In genomic region chr1:59701766-59702165, GRCm38 (mm10) we compare ENCODE assay signal across 12 mouse cellular contexts. TPM values are rescaled to one million over a fixed set of nuclear protein-coding genes. Genes with fewer than 3 reads are reported as not detected.
DNase-seq lines count a peak whose midpoint lies in the region; ATAC-seq and TF ChIP-seq lines count a peak whose summit lies in the region.
"Had no signal": no experiment of that assay in that cellular context is flagged by ENCODE, and none has a peak within 500 bp of the region (broad histone marks: within the 10 kb centered on the region; RNA-seq: fewer than 3 reads in every experiment).

No protein-coding gene starts in this region.

- H3K9ac ChIP-seq in heart, adult 2 months (ENCODE audit: low read depth, low read length): no peak overlapping the region
- no peak overlapping the region for H3K9ac ChIP-seq in kidney, embryonic 15.5 days
- H3K9ac ChIP-seq in MEL (ENCODE audit: control insufficient read depth, low read depth, low read length, poor library complexity, severe bottlenecking): no peak overlapping the region
- H3K9ac ChIP-seq: embryonic facial prominence, embryonic 15.5 days; heart, embryonic 12.5 days; limb, embryonic 12.5 days had no signal

- H3K4me2 ChIP-seq in kidney, embryonic 15.5 days: no peak overlapping the region
- H3K4me2 ChIP-seq: embryonic facial prominence, embryonic 15.5 days; heart, embryonic 12.5 days; limb, embryonic 12.5 days had no signal

- no peak overlapping the region for H3K27ac ChIP-seq in heart, adult 2 months
- no peak overlapping the region for H3K27ac ChIP-seq in kidney, embryonic 15.5 days
- no peak overlapping the region for H3K27ac ChIP-seq in MEL (ENCODE audit: control insufficient read depth, low read depth, low read length)
- H3K27ac ChIP-seq: embryonic facial prominence, embryonic 15.5 days; limb, embryonic 12.5 days; macrophage had no signal

- peak; percentile 68 for TF ChIP-seq CTCF in heart, adult 2 months (IDR thresholded peaks at IDR 0.05)
- peak in 1 of 3 experiments; percentile 39; a peak in 2 of 6 replicates for TF ChIP-seq CTCF in MEL (IDR thresholded peaks at IDR 0.05 in 2 of 3, conservative IDR thresholded peaks at IDR 0.05 in 1 of 3; ENCODE audit: control insufficient read depth in 1 of 3, insufficient read depth in 1 of 3, low read depth in 2 of 3, low read length in 3 of 3, poor library complexity in 1 of 3, severe bottlenecking in 1 of 3)
- 0 out of 2 replicates have a peak, but pooled peaks have one; percentile 3 for TF ChIP-seq CTCF in lung, adult 2 months (IDR thresholded peaks at IDR 0.05; ENCODE audit: insufficient read depth, low read length)

- peak; percentile 12 for TF ChIP-seq RAD21 in MEL (IDR thresholded peaks at IDR 0.05; ENCODE audit: low read depth, low read length)

- no peaks in the 10 kb centered on the region for H3K79me2 ChIP-seq in heart, adult 2 months (replicated peaks; ENCODE audit: control insufficient read depth, insufficient read depth, low read length)
- H3K79me2 ChIP-seq in MEL (ENCODE audit: control insufficient read depth, insufficient read depth, low read length, poor library complexity): peaks cover 8% of the 10 kb centered on the region

- intact Hi-C loops in heart, adult 2 months (cut with DNase I): loop anchor here (10.0 kb wide), 2 partner anchors 143 to 293 kb away; no protein-coding TSS in a partner anchor
- intact Hi-C loops in heart, postnatal 25 days (cut with DNase I): loop anchor here (10.0 kb wide), 2 partner anchors 123 to 293 kb away; no protein-coding TSS in a partner anchor

- H3K9me3 ChIP-seq in kidney, embryonic 15.5 days (replicated peaks): no peaks in the 10 kb centered on the region
- H3K9me3 ChIP-seq in MEL (replicated peaks; ENCODE audit: insufficient read depth, low read length): no peaks in the 10 kb centered on the region
- H3K9me3 ChIP-seq: embryonic facial prominence, embryonic 15.5 days; heart, embryonic 12.5 days; limb, embryonic 12.5 days had no signal

- peak in 1 of 2 experiments; percentile 27 for DNase-seq in heart, adult 2 months
- DNase-seq in heart, postnatal 25 days (ENCODE audit: low spot score): no peak
- DNase-seq in kidney, postnatal 36 days: peak; percentile 9 to 51
- no peak for DNase-seq in MEL (ENCODE audit: low read depth, low spot score)
- no peak for DNase-seq in lung, adult 2 months
- DNase-seq: right cerebral cortex, postnatal 4 days had no signal

- ATAC-seq in kidney, embryonic 15.5 days (replicated peaks; ENCODE audit: low FRiP score): no peak
- no peak for ATAC-seq in megakaryocyte progenitor cell, adult 5-6 weeks (replicated peaks; ENCODE audit: poor library complexity)

- 98% methylated on average over 1 of the region's 1 CpGs for WGBS in heart, adult 2 months
- 82% methylated on average over 1 of the region's 1 CpGs for WGBS in kidney, embryonic 15.5 days
- WGBS in lung, adult 2 months: 96% methylated on average over 1 of the region's 1 CpGs

- H3K27me3 ChIP-seq in heart, adult 2 months (ENCODE audit: control insufficient read depth, insufficient read depth, low read length): no peaks in the 10 kb centered on the region
- H3K27me3 ChIP-seq in kidney, embryonic 15.5 days: no peaks in the 10 kb centered on the region
- no peaks in the 10 kb centered on the region for H3K27me3 ChIP-seq in MEL (ENCODE audit: control insufficient read depth in 1 of 2, insufficient read depth in 2 of 2, low read length in 2 of 2)
- H3K27me3 ChIP-seq: embryonic facial prominence, embryonic 15.5 days; heart, embryonic 12.5 days; limb, embryonic 12.5 days had no signal

- H3K4me1 ChIP-seq in heart, adult 2 months (ENCODE audit: control insufficient read depth, insufficient read depth, low read length): no peaks in the 10 kb centered on the region
- no peaks in the 10 kb centered on the region for H3K4me1 ChIP-seq in kidney, embryonic 15.5 days
- H3K4me1 ChIP-seq in MEL (ENCODE audit: control insufficient read depth in 1 of 2, insufficient read depth in 2 of 2, low read length in 2 of 2): no peaks in the 10 kb centered on the region
- H3K4me1 ChIP-seq in lung, adult 2 months (ENCODE audit: control insufficient read depth, insufficient read depth, low read length): no peaks in the 10 kb centered on the region
- H3K4me1 ChIP-seq: embryonic facial prominence, embryonic 15.5 days; heart, embryonic 12.5 days; limb, embryonic 12.5 days had no signal

- H3K36me3 ChIP-seq in heart, adult 2 months (ENCODE audit: control insufficient read depth, insufficient read depth, low read length): no peaks in the 10 kb centered on the region; the same call in 1 of the 2 replicates
- H3K36me3 ChIP-seq in kidney, embryonic 15.5 days: peaks cover 89% of the 10 kb centered on the region
- peaks cover 20 to 82% of the 10 kb centered on the region in 2 experiments for H3K36me3 ChIP-seq in MEL (ENCODE audit: control insufficient read depth in 1 of 2, insufficient read depth in 2 of 2, low read length in 2 of 2)

- TF ChIP-seq EP300 in heart, adult 2 months (IDR thresholded peaks at IDR 0.05; ENCODE audit: insufficient read depth, low read depth, low read length): no peak
- no peak for TF ChIP-seq EP300 in MEL (IDR thresholded peaks at IDR 0.05; ENCODE audit: low read depth in 1 of 2, low read length in 2 of 2)

- TF ChIP-seq POLR2A in heart, adult 2 months (IDR thresholded peaks at IDR 0.05; ENCODE audit: insufficient read depth, low read depth, low read length): no peak
- TF ChIP-seq POLR2A in MEL (IDR thresholded peaks at IDR 0.05; ENCODE audit: control insufficient read depth in 1 of 2, insufficient read depth in 1 of 2, low read depth in 1 of 2, low read length in 2 of 2, poor library complexity in 1 of 2): no peak
- no peak for TF ChIP-seq POLR2A in lung, adult 2 months (IDR thresholded peaks at IDR 0.05; ENCODE audit: borderline replicate concordance, extremely low read depth, low read depth, low read length)

- no peak overlapping the region for H3K4me3 ChIP-seq in heart, adult 2 months
- H3K4me3 ChIP-seq in kidney, embryonic 15.5 days (replicated peaks): no peak overlapping the region
- H3K4me3 ChIP-seq in MEL (ENCODE audit: control insufficient read depth in 1 of 2, insufficient read depth in 1 of 2, low read depth in 2 of 2, low read length in 2 of 2): no peak overlapping the region
- no peak overlapping the region for H3K4me3 ChIP-seq in lung, adult 2 months (replicated peaks; ENCODE audit: extremely low read depth, low read depth, low read length)
- H3K4me3 ChIP-seq: embryonic facial prominence, embryonic 15.5 days; heart, embryonic 12.5 days; limb, embryonic 12.5 days had no signal

TF ChIP-seq in MEL, 35 proteins besides CTCF, POLR2A, EP300 and RAD21:
- TF ChIP-seq TBP (IDR thresholded peaks at IDR 0.05; ENCODE audit: low read depth, low read length): no peak
- no peak for TF ChIP-seq ETS1 (IDR thresholded peaks at IDR 0.05; ENCODE audit: low read depth, low read length)
- TF ChIP-seq RCOR1 (IDR thresholded peaks at IDR 0.05; ENCODE audit: low read depth, low read length): no peak
- no peak for TF ChIP-seq USF2 (IDR thresholded peaks at IDR 0.05; ENCODE audit: borderline replicate concordance in 1 of 2, insufficient read depth in 1 of 2, low read depth in 1 of 2, low read length in 2 of 2)

RNA-seq across cellular contexts. Expression of gene Nop58, which starts 17.0 kb away (rescaled TPM):
- total RNA-seq in heart, adult 2 months (2021): 10 to 100 TPM; 32.7 to 33.0 TPM
- polyA plus RNA-seq in heart, adult 2 months (2012; rRNA removed): 7.2 and 8.6 TPM in 2 replicates
- total RNA-seq in heart, postnatal 25 days (2021): 10 to 100 TPM; 26.9 to 29.6 TPM
- polyA plus RNA-seq in kidney, embryonic 15.5 days (2015; fragmentation: Nextera tagmentation; extraction: Ambion mirVana): 285 and 288 TPM in 2 replicates
- 513 and 590 TPM in 2 replicates for total RNA-seq in MEL (2012; rRNA removed)
- polyA plus RNA-seq in MEL (2012; ENCODE audit: insufficient read depth in 1 of 2, insufficient read length in 2 of 2, low read depth in 1 of 2, low replicate concordance in 2 of 2, missing spikeins in 1 of 2): 1,000 to 10,000 TPM in 1 of 2 experiments, 100 to 1,000 TPM in 1; 474 to 1,828 TPM
- 11.6 and 17.1 TPM in 2 replicates for polyA plus RNA-seq in lung, adult 2 months (2012; rRNA removed)
- total RNA-seq in megakaryocyte progenitor cell, adult 5-6 weeks (2015): 199 and 204 TPM in 2 replicates
- total RNA-seq in megakaryocyte progenitor cell, adult 5-6 weeks (2017): 1,181 and 1,773 TPM in 2 replicates

RNA-seq across cellular contexts. Expression of gene Sumo1, which starts 31.1 kb away (rescaled TPM):
- total RNA-seq in heart, adult 2 months (2021): 10 to 100 TPM; 57.2 to 61.4 TPM
- polyA plus RNA-seq in heart, adult 2 months (2012; rRNA removed): 19.5 and 34.4 TPM in 2 replicates
- 10 to 100 TPM; 58.5 to 59.6 TPM for total RNA-seq in heart, postnatal 25 days (2021)
- polyA plus RNA-seq in kidney, embryonic 15.5 days (2015; fragmentation: Nextera tagmentation; extraction: Ambion mirVana): 395 and 436 TPM in 2 replicates
- 129 and 143 TPM in 2 replicates for total RNA-seq in MEL (2012; rRNA removed)
- polyA plus RNA-seq in MEL (2012; ENCODE audit: insufficient read depth in 1 of 2, insufficient read length in 2 of 2, low read depth in 1 of 2, low replicate concordance in 2 of 2, missing spikeins in 1 of 2): 100 to 1,000 TPM in 1 of 2 experiments, not detected in 1; 131 TPM
- 10.4 and 16.2 TPM in 2 replicates for polyA plus RNA-seq in lung, adult 2 months (2012; rRNA removed)
- 253 and 264 TPM in 2 replicates for total RNA-seq in megakaryocyte progenitor cell, adult 5-6 weeks (2015)
- total RNA-seq in megakaryocyte progenitor cell, adult 5-6 weeks (2017): 142 and 171 TPM in 2 replicates

Comparison
In these comparisons a context has a peak if more than half of its experiments do, and no peak if none do; other contexts are left out.
1. DNase-seq: peak in kidney, postnatal 36 days (2 of 2); none in heart, postnatal 25 days (single experiment), MEL (single experiment) and lung, adult 2 months (single experiment).
2. RNA of gene Nop58, which starts 17.0 kb away (total RNA-seq): 199 to 1,773 TPM in megakaryocyte progenitor cell, adult 5-6 weeks and 513 to 590 TPM in MEL; 32.7 to 33.0 TPM in heart, adult 2 months and 26.9 to 29.6 TPM in heart, postnatal 25 days; every median in the first group is over 4 times any median in the second.